Mouse (Mus musculus): ENCODE results near the gene Ssr1. TPM values are rescaled to one million over a fixed set of nuclear protein-coding genes. Genes with fewer than 3 reads are reported as not detected.

Ssr1 gene
- polyA plus RNA-seq, 1 experiment from 2014 or later = 64.0 TPM

DNA sequence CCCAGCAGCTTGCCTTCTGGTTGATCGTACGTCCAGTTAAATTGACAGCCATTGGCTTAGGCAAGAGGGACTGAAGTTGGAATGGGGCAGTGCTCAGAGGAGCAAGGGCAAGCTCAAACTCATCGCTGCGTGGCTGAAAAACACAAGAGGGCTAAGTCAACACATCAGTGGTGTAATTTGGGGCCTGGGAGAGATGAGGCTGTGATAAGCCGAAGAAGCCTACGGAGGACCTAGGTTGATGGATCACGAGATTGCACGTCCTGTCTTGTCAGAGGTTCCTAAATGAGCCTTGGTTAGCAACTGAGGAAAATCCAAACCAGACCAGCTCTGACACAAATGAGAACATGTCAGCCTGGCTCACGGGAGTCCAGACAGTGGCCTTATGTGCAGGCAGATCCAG lies 31.5 kb downstream of the Ssr1 start:
- Histone ChIP-seq H3K9ac (no peak overlapping the region), H3K36me3 (no peaks in the 10 kb centered on the region), H3K27me3 (no peaks in the 10 kb centered on the region), H3K27ac (replicated peaks) (no peak overlapping the region), H3K4me2 (no peak overlapping the region), H3K9me3 (no peaks in the 10 kb centered on the region), H3K4me3 (no peak overlapping the region), H3K4me1 (replicated peaks) (peaks cover 9% of the 10 kb centered on the region)
- 91% methylated on average over 9 of the region's 9 CpGs for WGBS
- ATAC-seq (ENCODE audit: low FRiP score, low read depth) = no peak

DNA sequence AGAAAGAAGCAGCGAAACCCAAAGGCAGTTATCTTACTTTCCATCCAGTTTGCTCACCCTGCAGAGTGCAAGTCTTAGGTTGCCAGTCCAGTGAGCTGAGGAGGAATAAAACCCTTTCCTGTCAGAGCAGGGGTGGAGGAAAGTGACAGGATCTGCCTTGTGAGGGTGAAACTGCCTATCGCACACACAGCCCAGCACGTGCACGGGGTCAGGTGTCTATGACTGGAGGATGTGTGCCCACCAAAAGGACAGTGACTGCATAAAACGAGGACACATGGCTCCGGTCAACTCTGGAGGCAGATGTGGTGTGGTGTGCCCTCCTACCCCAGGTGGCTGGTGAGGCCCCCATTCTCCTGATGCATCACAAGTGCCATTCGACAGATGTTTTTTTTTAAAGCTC lies 34.1 kb downstream of the Ssr1 start:
- no peaks in the 10 kb centered on the region for H3K9me3 ChIP-seq
- no peak overlapping the region for H3K27ac ChIP-seq (replicated peaks)
- H3K36me3 ChIP-seq = no peaks in the 10 kb centered on the region
- no peak for ATAC-seq (ENCODE audit: low FRiP score, low read depth)
- no peaks in the 10 kb centered on the region for H3K27me3 ChIP-seq
- 91% methylated on average over 7 of the region's 7 CpGs for WGBS
- H3K4me1 ChIP-seq (replicated peaks) = no peaks in the 10 kb centered on the region; the same call in 1 of the 2 replicates
- H3K9ac ChIP-seq = no peak overlapping the region
- no peak overlapping the region for H3K4me2 ChIP-seq
- no peak overlapping the region for H3K4me3 ChIP-seq

DNA sequence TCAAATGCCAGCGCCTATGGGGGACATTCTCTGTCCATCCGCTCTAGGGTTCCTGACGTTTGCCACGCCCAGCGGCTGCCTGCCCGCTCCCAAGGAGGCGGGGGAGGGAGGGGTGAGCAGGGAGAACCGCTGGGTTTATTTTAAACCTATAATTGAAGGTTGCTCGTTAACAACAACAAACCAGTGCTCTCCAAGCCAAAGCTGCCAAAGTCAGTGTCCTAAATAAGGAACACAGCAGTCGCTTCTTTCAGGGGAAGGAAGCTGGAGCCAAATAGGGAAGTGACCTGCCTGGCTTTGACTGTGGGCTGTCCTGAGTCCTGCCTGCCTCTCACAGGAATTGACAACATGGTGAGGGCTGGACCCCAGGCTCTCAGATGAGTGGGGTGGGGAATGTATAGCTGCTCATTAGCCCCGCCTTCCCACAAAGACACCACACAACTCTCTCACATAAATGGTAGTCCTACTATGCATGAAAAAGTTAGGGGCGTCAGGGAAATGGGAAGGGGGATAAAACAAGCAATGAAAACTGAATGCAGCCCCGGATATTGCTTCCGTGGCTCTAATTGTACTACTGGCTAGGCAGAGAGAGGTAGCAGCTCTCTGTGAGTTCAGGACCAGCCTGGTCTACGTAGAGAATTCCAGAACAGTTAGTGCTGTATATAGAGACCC lies 34.6 kb downstream of the Ssr1 start:
- Histone ChIP-seq H3K36me3 (no peaks in the 10 kb centered on the region), H3K4me1 (replicated peaks) (no peaks in the 10 kb centered on the region; the same call in 1 of the 2 replicates), H3K27ac (replicated peaks) (no peak overlapping the region), H3K9me3 (no peaks in the 10 kb centered on the region), H3K27me3 (no peaks in the 10 kb centered on the region), H3K4me3 (no peak overlapping the region), H3K9ac (no peak overlapping the region), H3K4me2 (no peak overlapping the region)
- WGBS = 87% methylated on average over 15 of the region's 15 CpGs
- no peak for ATAC-seq (ENCODE audit: low FRiP score, low read depth)

DNA sequence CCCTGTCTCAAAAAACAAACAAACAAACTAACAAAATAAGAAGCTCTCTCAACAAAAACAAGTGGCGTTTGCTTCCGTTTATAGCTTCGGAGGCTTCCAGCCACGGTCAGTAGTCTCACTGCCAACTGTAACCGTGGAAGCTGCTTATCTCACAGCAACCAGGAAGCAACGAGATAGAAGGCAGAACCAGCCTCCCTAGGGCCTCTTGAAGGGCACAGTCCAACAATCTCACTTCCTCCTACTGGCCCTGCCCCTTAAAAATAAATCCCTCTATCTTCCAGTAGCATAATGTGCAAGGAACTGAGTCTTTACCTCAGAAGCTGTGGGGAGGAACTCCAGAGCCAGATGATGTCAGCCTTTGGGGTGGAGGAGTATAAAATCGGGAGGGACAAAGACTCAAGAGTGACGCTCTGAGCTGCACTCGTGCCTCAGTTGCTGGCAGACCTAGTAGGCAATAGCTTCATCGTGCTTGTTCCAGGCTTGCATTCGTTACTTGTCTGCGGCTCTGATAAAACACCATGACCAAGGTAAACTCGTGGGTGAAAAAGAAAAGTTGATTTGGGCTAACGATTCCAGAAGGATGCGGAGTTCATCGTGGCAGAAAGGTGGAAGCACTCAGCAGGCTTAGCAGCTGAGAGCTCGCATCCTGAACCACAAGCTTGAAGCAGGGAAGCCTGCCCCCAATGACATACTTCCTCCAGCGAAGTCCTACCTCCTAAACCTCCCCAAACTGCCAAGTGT lies 35.3 kb downstream of the Ssr1 start:
- no peak for ATAC-seq (ENCODE audit: low FRiP score, low read depth)
- H3K4me1 ChIP-seq (replicated peaks) = no peaks in the 10 kb centered on the region
- H3K4me2 ChIP-seq = no peak overlapping the region
- H3K4me3 ChIP-seq = no peak overlapping the region
- 89% methylated on average over 18 of the region's 18 CpGs for WGBS
- no peak overlapping the region for H3K9ac ChIP-seq
- H3K9me3 ChIP-seq = no peaks in the 10 kb centered on the region
- no peaks in the 10 kb centered on the region for H3K27me3 ChIP-seq
- no peak overlapping the region for H3K27ac ChIP-seq (replicated peaks)
- no peaks in the 10 kb centered on the region for H3K36me3 ChIP-seq

DNA sequence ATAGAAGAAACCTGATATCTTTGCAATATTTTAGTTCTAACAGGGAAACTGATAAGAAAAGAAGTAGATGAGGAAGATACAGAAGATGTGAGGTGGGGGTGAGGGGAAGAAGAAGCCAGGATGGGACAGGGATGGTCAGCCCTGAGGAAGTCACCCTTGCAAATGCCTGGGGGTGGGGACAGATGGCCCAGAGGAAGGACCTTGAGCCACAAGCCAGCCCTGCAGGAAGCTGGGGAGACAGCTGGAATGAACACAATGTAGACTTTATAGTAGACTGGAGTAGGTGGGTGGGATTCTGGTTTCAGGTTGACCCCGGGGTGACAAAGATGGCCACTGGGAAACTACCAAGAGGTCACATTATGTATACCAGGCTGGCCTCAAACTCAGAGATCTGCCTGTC lies 39.7 kb downstream of the Ssr1 start:
- WGBS = 95% methylated on average over 1 of the region's 1 CpGs
- Histone ChIP-seq H3K4me2 (no peak overlapping the region), H3K36me3 (no peaks in the 10 kb centered on the region), H3K4me3 (no peak overlapping the region), H3K9me3 (no peaks in the 10 kb centered on the region), H3K27ac (replicated peaks) (no peak overlapping the region), H3K27me3 (no peaks in the 10 kb centered on the region), H3K9ac (no peak overlapping the region), H3K4me1 (replicated peaks) (no peaks in the 10 kb centered on the region)
- ATAC-seq (ENCODE audit: low FRiP score, low read depth) = no peak

DNA sequence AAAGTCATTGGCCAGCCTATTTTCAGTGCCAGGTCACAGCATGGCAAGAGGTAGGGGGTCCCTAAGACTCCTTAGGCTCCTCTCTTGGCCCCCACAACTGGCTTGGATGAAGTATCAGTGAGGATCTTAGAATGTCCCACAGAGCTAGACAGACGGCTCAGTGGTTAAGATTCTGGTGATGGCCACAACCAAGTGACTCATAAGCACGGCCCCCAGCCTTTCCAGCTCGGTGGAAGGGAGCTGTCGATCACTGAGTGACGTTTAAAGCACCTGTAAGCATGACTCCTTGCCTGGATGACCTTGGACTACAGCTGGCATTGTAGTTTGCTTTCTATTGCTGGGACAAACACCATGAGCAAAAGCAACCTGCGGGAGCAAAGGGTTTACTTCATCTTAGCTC lies 41.0 kb downstream of the Ssr1 start:
- H3K9ac ChIP-seq = no peak overlapping the region
- H3K9me3 ChIP-seq = no peaks in the 10 kb centered on the region
- WGBS = 86% methylated on average over 6 of the region's 6 CpGs
- H3K4me3 ChIP-seq = no peak overlapping the region
- no peaks in the 10 kb centered on the region for H3K27me3 ChIP-seq
- H3K36me3 ChIP-seq = no peaks in the 10 kb centered on the region
- ATAC-seq (ENCODE audit: low FRiP score, low read depth) = no peak
- no peak overlapping the region for H3K27ac ChIP-seq (replicated peaks)
- no peaks in the 10 kb centered on the region for H3K4me1 ChIP-seq (replicated peaks)
- no peak overlapping the region for H3K4me2 ChIP-seq

DNA sequence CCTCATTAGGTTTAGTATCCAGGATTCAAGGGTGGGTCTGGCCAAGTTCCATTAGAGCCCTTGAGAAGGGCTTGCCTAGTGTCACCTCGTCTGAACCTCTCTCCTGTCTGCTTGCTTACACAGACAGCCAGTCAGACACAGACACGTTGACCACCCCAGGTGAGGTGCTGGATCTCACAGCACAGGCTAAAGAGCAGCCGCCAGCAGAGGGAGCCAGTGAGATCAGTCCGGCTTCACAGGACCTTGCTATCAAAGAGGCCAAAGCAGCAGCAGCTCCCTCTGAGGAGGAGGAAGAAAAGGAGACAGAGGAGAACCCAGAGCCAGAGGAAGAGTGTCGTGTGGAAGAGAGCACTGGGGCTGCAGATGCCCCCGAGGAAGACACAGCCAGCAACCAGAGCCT lies 47.3 kb downstream of the Ssr1 start:
- 17% methylated on average over 6 of the region's 6 CpGs for WGBS
- no peaks in the 10 kb centered on the region for H3K9me3 ChIP-seq
- H3K36me3 ChIP-seq = no peaks in the 10 kb centered on the region
- no peak overlapping the region for H3K27ac ChIP-seq (replicated peaks)
- H3K27me3 ChIP-seq = no peaks in the 10 kb centered on the region
- H3K4me2 ChIP-seq = no peak overlapping the region
- no peak overlapping the region for H3K9ac ChIP-seq
- no peaks in the 10 kb centered on the region for H3K4me1 ChIP-seq (replicated peaks)
- no peak overlapping the region for H3K4me3 ChIP-seq
- ATAC-seq (ENCODE audit: low FRiP score, low read depth) = no peak

DNA sequence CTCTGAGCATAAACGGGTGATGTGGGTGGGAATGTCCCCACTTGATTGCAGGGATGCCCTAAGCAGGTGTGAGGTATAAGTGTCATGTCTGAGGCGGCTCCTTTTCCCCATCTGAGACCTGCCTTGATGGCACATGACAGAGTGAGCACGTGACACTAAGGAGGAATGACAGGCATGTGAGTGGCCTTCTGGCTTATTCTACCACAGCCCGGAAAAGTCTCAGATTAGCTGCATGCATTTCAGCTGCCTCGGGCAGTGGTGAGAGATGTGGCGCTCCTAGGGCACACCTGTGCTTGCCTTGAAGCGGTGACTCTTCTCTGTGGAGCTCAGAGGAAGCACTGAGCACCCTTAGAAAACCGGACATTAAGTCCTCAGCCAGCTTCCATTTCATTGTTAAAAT lies 48.6 kb downstream of the Ssr1 start:
- H3K4me2 ChIP-seq = no peak overlapping the region
- H3K27me3 ChIP-seq = no peaks in the 10 kb centered on the region
- no peak for ATAC-seq (ENCODE audit: low FRiP score, low read depth)
- H3K4me3 ChIP-seq = no peak overlapping the region
- H3K4me1 ChIP-seq (replicated peaks) = no peaks in the 10 kb centered on the region
- no peak overlapping the region for H3K9ac ChIP-seq
- H3K36me3 ChIP-seq = no peaks in the 10 kb centered on the region
- H3K9me3 ChIP-seq = no peaks in the 10 kb centered on the region
- H3K27ac ChIP-seq (replicated peaks) = no peak overlapping the region
- WGBS = 83% methylated on average over 8 of the region's 8 CpGs

DNA sequence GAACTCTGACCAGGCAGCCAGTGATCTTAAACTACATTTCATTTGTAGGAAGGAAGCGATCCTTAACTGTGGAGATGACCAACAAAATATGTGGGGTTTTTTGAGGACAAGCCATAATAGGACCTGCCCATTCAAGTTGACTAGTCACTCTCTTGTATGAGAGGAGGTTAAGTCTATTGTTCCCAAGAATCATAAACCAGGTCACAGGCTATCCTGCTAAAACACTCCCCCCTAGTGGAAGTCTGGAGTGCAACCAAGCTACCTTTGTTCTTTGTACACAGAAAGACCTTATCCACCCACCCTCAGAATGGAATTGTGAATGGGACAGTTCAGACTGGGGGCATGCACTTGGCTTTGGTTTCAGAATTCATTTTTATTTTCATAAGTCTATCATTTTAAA lies 49.7 kb downstream of the Ssr1 start:
- Histone ChIP-seq H3K4me2 (no peak overlapping the region), H3K36me3 (no peaks in the 10 kb centered on the region), H3K27me3 (no peaks in the 10 kb centered on the region), H3K4me3 (no peak overlapping the region), H3K9ac (no peak overlapping the region), H3K4me1 (replicated peaks) (no peaks in the 10 kb centered on the region), H3K9me3 (no peaks in the 10 kb centered on the region), H3K27ac (replicated peaks) (no peak overlapping the region)
- ATAC-seq (ENCODE audit: low FRiP score, low read depth) = no peak
- 77% methylated on average over 1 of the region's 1 CpGs for WGBS

DNA sequence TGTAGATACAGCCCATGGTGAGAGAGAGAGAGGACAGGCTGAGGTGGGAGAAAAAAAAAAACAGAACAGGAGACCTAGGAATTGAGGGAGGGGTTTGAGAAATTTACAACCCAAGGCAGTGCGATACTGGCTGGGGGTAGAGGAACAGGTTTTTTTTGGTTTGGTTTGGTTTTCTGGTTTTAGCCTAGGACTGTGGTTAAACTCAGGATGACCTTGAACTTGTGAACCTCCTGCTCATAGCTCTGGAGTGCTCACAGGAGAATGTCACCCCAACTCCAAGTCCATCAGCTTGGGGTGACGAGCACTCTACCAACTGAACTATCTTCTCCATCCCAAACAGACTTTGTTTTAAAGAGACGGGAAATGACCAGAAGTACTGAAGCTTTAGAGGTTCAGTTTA lies 50.6 kb downstream of the Ssr1 start:
- WGBS = 97% methylated on average over 3 of the region's 3 CpGs
- Histone ChIP-seq H3K4me1 (replicated peaks) (no peaks in the 10 kb centered on the region), H3K9me3 (peaks cover 4% of the 10 kb centered on the region; the same call in 1 of the 2 replicates), H3K27ac (replicated peaks) (no peak overlapping the region), H3K36me3 (no peaks in the 10 kb centered on the region), H3K27me3 (no peaks in the 10 kb centered on the region), H3K4me2 (no peak overlapping the region), H3K4me3 (no peak overlapping the region), H3K9ac (no peak overlapping the region)
- ATAC-seq (ENCODE audit: low FRiP score, low read depth) = no peak

DNA sequence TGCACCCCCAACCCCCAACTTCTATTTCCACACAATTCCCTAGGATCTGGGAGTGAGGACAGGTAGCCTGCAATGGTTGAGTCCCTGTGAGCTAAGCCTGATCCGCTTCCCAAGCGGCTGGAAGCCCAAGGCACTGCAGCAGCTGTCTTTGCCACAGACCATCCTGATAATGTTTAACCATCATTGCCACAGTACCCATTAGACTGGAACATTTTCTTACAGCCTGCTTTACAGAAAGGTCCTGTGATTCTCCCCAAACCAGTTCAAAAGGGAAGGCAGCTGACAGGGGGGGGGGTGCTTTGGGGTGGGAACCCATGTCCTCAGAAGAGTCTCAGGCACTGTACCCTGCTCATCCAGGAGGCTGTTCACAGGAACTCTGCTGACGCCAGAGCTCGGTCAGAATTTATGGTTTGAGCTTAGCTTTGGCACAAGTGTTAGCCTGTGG lies 51.1 kb downstream of the Ssr1 start:
- H3K36me3 ChIP-seq = 0 out of 2 replicates have a peak, but pooled peaks cover 3% of the 10 kb centered on the region
- no peaks in the 10 kb centered on the region for H3K4me1 ChIP-seq (replicated peaks)
- H3K9ac ChIP-seq = no peak overlapping the region
- H3K4me3 ChIP-seq = no peak overlapping the region
- H3K4me2 ChIP-seq = no peak overlapping the region
- H3K9me3 ChIP-seq = peaks cover 4% of the 10 kb centered on the region; the same call in 1 of the 2 replicates
- no peak overlapping the region for H3K27ac ChIP-seq (replicated peaks)
- H3K27me3 ChIP-seq = no peaks in the 10 kb centered on the region
- no peak for ATAC-seq (ENCODE audit: low FRiP score, low read depth)
- 78% methylated on average over 4 of the region's 4 CpGs for WGBS

DNA sequence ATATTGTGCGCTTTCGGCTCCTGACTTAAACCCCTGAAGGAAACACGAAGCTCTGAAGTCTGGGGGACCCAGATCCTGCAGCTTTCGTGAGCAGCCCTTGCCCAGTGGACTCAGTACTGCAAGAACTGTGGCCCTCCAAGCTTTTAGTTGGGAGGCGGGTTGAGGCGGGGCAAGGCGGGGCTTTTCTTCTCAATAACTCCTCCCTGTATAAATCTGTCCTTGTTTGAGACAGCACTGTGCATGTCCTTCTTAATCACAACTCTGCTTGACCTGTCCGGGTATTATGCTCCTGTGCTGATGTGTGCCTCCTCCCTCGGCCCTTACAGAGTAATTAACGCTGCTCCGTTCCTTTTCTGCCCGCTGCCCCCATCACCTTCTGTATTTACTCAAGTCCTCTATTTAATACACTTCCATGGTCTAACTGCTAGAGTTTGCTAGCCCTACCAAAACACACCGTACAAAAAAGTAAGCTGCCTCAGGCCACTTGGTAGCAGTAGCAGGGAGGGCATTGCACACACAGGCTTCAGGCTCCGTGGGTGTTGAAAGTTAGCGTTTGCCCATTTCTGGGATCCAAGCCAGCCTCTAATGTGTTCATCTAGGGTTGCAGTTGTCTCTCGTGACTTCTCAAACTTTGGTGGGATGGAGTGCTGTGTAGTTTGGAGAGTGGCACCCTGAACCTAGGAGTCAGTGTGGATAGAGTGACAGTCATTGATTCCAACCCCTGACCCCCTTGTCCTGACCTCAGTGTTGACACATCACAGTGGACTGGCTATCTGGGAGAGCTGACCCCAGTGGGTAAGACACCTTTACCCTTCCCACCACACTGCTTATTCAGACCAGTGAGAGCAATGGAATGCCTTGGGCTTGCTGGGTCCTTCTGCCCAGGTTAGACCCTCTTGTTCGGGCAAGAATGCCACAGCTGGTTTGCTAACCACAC lies 51.8 kb downstream of the Ssr1 start:
- Histone ChIP-seq H3K36me3 (0 out of 2 replicates have a peak, but pooled peaks cover 3% of the 10 kb centered on the region), H3K9me3 (peaks cover 4% of the 10 kb centered on the region; the same call in 1 of the 2 replicates), H3K9ac (no peak overlapping the region), H3K27me3 (no peaks in the 10 kb centered on the region), H3K4me2 (no peak overlapping the region), H3K27ac (replicated peaks) (no peak overlapping the region), H3K4me3 (no peak overlapping the region), H3K4me1 (replicated peaks) (no peaks in the 10 kb centered on the region)
- ATAC-seq (ENCODE audit: low FRiP score, low read depth) = no peak
- WGBS = 69% methylated on average over 17 of the region's 17 CpGs
